Mouse (Mus musculus) erythroblast, embryonic 14.5 days (primary cell): Measurements from ENCODE around the gene Gm20517. TPM values are rescaled to one million over a fixed set of nuclear protein-coding genes. Genes with fewer than 3 reads are reported as not detected.
A peak's percentile ranks its signal among the peaks of the same experiment; 100 is the strongest.
"Not testable (repeated sequence)": the region's sequence is repeated elsewhere in the genome, so short reads cannot be mapped to it uniquely, and the experiment has no call there.

Experiments
- H3K27me3 ChIP-seq: 2 replicates; pipeline ENCODE4 v1.6.1; 2012; ENCODE audit warnings: inconsistent platforms; ENCODE audit not compliant: control insufficient read depth
- H3K36me3 ChIP-seq: 2 replicates; pipeline ENCODE4 v1.6.1; 2012; ENCODE audit warnings: mild to moderate bottlenecking, inconsistent platforms; ENCODE audit not compliant: control insufficient read depth
- H3K4me1 ChIP-seq: 2 replicates; pipeline ENCODE4 v1.6.1; 2012; ENCODE audit warnings: inconsistent platforms; ENCODE audit not compliant: control insufficient read depth
- H3K4me3 ChIP-seq: replicated peaks from 2 replicates; pipeline ENCODE3; 2012; ENCODE audit warnings: moderate library complexity, mild to moderate bottlenecking, inconsistent platforms
- H3K9me3 ChIP-seq: 2 replicates; pipeline ENCODE4 v1.6.1; 2012; ENCODE audit warnings: low read length, inconsistent platforms, mixed read lengths; ENCODE audit not compliant: control insufficient read depth
- GATA1 ChIP-seq: IDR thresholded peaks from 2 replicates; pipeline ENCODE4 v1.6.1; 2012; ENCODE audit warnings: low read length, inconsistent platforms, mixed read lengths
- TAL1 ChIP-seq: IDR thresholded peaks from 3 replicates; pipeline ENCODE4 v1.6.1; 2012; ENCODE audit warnings: low read length, inconsistent platforms, mixed read lengths
- polyA plus RNA-seq: library from polyadenylated mRNA; stranded (reverse); fragments of >175 nt; gene quantifications from 2 replicates; pipeline ENCODE4 v1.2.3, GENCODE M21; 2012

The Gm20517 gene
- polyA plus RNA-seq, 1 experiment: 0.65 TPM

GRCm38 (mm10) chr17:47617605-47618307 is 6.4 kb downstream of the Gm20517 start:
- H3K4me3 ChIP-seq: peak overlapping the region; percentile 42

GRCm38 (mm10) chr17:47618556-47619311 is 7.3 kb downstream of the Gm20517 start:
- Histone ChIP-seq H3K27me3 (no peaks in the 10 kb centered on the region), H3K4me3 (no peak overlapping the region), H3K36me3 (peaks cover 96% of the 10 kb centered on the region), H3K9me3 (peaks cover 1% of the 10 kb centered on the region; the same call in 1 of the 2 replicates), H3K4me1 (peaks cover 62% of the 10 kb centered on the region)
- TF ChIP-seq GATA1 (no peak), TAL1 (no peak)

More at GRCm38 (mm10) chr17:47617605-47618307, 6.4 kb downstream of the Gm20517 start:
- Histone ChIP-seq H3K27me3 (no peaks in the 10 kb centered on the region), H3K36me3 (peaks cover 96% of the 10 kb centered on the region), H3K4me1 (peaks cover 70% of the 10 kb centered on the region), H3K9me3 (no peaks in the 10 kb centered on the region)
- no peak for TF ChIP-seq GATA1
- peak; percentile 78 for TF ChIP-seq TAL1

GRCm38 (mm10) chr17:47622912-47623554 is 11.6 kb downstream of the Gm20517 start:
- Histone ChIP-seq H3K27me3 (no peaks in the 10 kb centered on the region), H3K4me3 (no peak overlapping the region), H3K36me3 (peaks cover 95% of the 10 kb centered on the region), H3K9me3 (peaks cover 11% of the 10 kb centered on the region), H3K4me1 (peaks cover 30% of the 10 kb centered on the region)
- TF ChIP-seq GATA1: no peak
- no peak for TF ChIP-seq TAL1

DNA sequence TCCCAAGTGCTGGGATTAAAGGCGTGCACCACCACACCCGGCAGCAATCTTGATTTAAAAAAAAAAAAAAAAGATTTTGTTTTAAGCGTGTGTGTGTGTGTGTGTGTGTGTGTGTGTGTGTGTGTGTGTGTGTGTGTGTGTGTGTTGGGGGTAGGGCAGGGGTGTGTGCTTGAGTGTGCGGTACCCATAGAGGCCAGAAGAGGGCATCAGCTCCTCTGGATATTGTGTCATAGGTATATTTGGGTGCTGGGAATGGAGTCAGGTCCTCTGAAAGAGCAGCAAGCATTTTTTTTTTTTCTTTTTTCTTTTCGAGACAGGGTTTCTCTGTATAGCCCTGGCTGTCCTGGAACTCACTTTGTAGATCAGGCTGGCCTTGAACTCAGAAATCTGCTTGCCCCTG is 13.2 kb downstream of the Gm20517 start:
- not testable (repeated sequence) for H3K27me3 ChIP-seq, H3K4me3 ChIP-seq
- peaks cover 26% of the 10 kb centered on the region for H3K4me1 ChIP-seq
- peaks cover 11% of the 10 kb centered on the region for H3K9me3 ChIP-seq
- H3K36me3 ChIP-seq: peaks cover 82% of the 10 kb centered on the region

- Histone ChIP-seq H3K4me3 (no peak overlapping the region), H3K27me3 (no peaks in the 10 kb centered on the region), H3K36me3 (peaks cover 77% of the 10 kb centered on the region), H3K4me1 (peaks cover 25% of the 10 kb centered on the region), H3K9me3 (peaks cover 11% of the 10 kb centered on the region)
- TF ChIP-seq TAL1: no peak
- no peak for TF ChIP-seq GATA1
Measured at GRCm38 (mm10) chr17:47625088-47625487, 13.7 kb downstream of the Gm20517 start.

- no peaks in the 10 kb centered on the region for H3K27me3 ChIP-seq
- peaks cover 32% of the 10 kb centered on the region for H3K4me1 ChIP-seq
- H3K36me3 ChIP-seq: peaks cover 68% of the 10 kb centered on the region
- H3K4me3 ChIP-seq: no peak overlapping the region
- no peak for TF ChIP-seq TAL1
- no peak for TF ChIP-seq GATA1
- peaks cover 11% of the 10 kb centered on the region for H3K9me3 ChIP-seq
Measured at GRCm38 (mm10) chr17:47626031-47626430, 14.6 kb downstream of the Gm20517 start.

DNA sequence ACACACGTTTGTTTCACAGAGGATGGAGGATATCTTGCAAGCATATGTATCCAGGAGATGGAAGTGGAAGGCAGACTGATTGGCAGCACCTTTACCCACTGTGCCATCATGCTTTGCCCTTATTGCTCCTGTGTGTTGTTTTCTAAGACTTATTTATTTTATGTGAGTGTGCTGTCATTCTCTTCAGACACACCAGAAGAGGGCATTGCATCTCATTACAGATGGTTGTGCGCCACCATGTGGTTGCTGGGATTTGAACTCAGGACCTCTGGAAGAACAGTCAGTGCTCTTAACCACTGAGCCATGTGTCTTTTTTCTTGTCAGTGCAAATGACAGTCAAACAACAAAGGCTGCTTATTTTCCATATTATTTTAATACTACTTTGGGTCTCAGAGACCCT is 16.4 kb downstream of the Gm20517 start:
- H3K4me3 ChIP-seq: peak overlapping the region; percentile 87
- no peaks in the 10 kb centered on the region for H3K27me3 ChIP-seq
- peaks cover 49% of the 10 kb centered on the region for H3K4me1 ChIP-seq
- TF ChIP-seq TAL1: no peak
- no peak for TF ChIP-seq GATA1
- peaks cover 11% of the 10 kb centered on the region for H3K9me3 ChIP-seq
- peaks cover 57% of the 10 kb centered on the region for H3K36me3 ChIP-seq

GRCm38 (mm10) chr17:47628851-47629676 is 17.7 kb downstream of the Gm20517 start:
- H3K4me1 ChIP-seq: peaks cover 56% of the 10 kb centered on the region

More at GRCm38 (mm10) chr17:47628851-47629676, 17.7 kb downstream of the Gm20517 start:
- no peak for TF ChIP-seq GATA1
- TF ChIP-seq TAL1: no peak
- peaks cover 6% of the 10 kb centered on the region for H3K9me3 ChIP-seq
- H3K27me3 ChIP-seq: no peaks in the 10 kb centered on the region
- H3K4me3 ChIP-seq: peak overlapping the region; percentile 87
- peaks cover 56% of the 10 kb centered on the region for H3K36me3 ChIP-seq
